ENCODE assay signal across 16 mouse cellular contexts in genomic region chr2:166775357-166775893, GRCm38 (mm10). TPM values are rescaled to one million over a fixed set of nuclear protein-coding genes. Genes with fewer than 3 reads are reported as not detected.
A peak's percentile ranks its signal among the peaks of the same experiment; 100 is the strongest.
DNase-seq lines count a peak whose midpoint lies in the region; ATAC-seq and TF ChIP-seq lines count a peak whose summit lies in the region.
"Had no signal": no experiment of that assay in that cellular context is flagged by ENCODE, and none has a peak within 500 bp of the region (broad histone marks: within the 10 kb centered on the region; RNA-seq: fewer than 3 reads in every experiment).

No protein-coding gene starts in this region.

- H3K9ac ChIP-seq in kidney, postnatal 0 days (ENCODE audit: low read depth, low read length), result no peak overlapping the region
- no peak overlapping the region for H3K9ac ChIP-seq in embryonic facial prominence, embryonic 15.5 days
- H3K9ac ChIP-seq: forebrain, embryonic 12.5 days; heart, embryonic 12.5 days; lung, embryonic 15.5 days; midbrain, embryonic 13.5 days had no signal

- no peaks in the 10 kb centered on the region for H3K36me3 ChIP-seq in kidney, postnatal 0 days (ENCODE audit: insufficient read depth, low read length)
- H3K36me3 ChIP-seq in embryonic facial prominence, embryonic 15.5 days, result no peaks in the 10 kb centered on the region
- H3K36me3 ChIP-seq: forebrain, embryonic 12.5 days; heart, embryonic 12.5 days; lung, embryonic 15.5 days; midbrain, embryonic 13.5 days had no signal

- no peaks in the 10 kb centered on the region for H3K9me3 ChIP-seq in kidney, postnatal 0 days (replicated peaks; ENCODE audit: low read length)
- H3K9me3 ChIP-seq in embryonic facial prominence, embryonic 15.5 days (replicated peaks), result no peaks in the 10 kb centered on the region
- H3K9me3 ChIP-seq: forebrain, embryonic 12.5 days; heart, embryonic 12.5 days; lung, embryonic 15.5 days; midbrain, embryonic 13.5 days had no signal

- H3K4me1 ChIP-seq in kidney, postnatal 0 days (replicated peaks; ENCODE audit: insufficient read depth, low read length), result no peaks in the 10 kb centered on the region
- H3K4me1 ChIP-seq in embryonic facial prominence, embryonic 15.5 days, result peaks cover 7% of the 10 kb centered on the region; the same call in 1 of the 2 replicates
- H3K4me1 ChIP-seq: heart, embryonic 12.5 days; lung, embryonic 15.5 days; midbrain, embryonic 13.5 days had no signal

- H3K27me3 ChIP-seq in kidney, postnatal 0 days (ENCODE audit: insufficient read depth, low read length), result no peaks in the 10 kb centered on the region
- H3K27me3 ChIP-seq in embryonic facial prominence, embryonic 15.5 days, result no peaks in the 10 kb centered on the region
- H3K27me3 ChIP-seq: heart, embryonic 12.5 days; lung, embryonic 15.5 days; midbrain, embryonic 13.5 days had no signal

- H3K27ac ChIP-seq in kidney, postnatal 0 days, result no peak overlapping the region
- H3K27ac ChIP-seq in embryonic facial prominence, embryonic 15.5 days (replicated peaks), result peak overlapping the region; percentile 69; the same call in 1 of the 2 replicates
- H3K27ac ChIP-seq: forebrain, embryonic 12.5 days; lung, embryonic 15.5 days; midbrain, embryonic 13.5 days had no signal

- peak; percentile 27 for DNase-seq in kidney, postnatal 0 days (ENCODE audit: low spot score)
- DNase-seq in kidney, adult 11 months, result no peak
- peak; percentile 64 for DNase-seq in thymus, postnatal 4 days
- no peak for DNase-seq in layer of hippocampus, adult 8-10 months (ENCODE audit: low spot score in 2 of 2)
- no peak for DNase-seq in c-Kit-positive CD71-positive TER-119-positive erythroid progenitor cells, embryonic 14.5 days (ENCODE audit: low spot score)
- DNase-seq: adrenal gland, postnatal 36 days; cerebellum, adult 9-11 months; heart, postnatal 36 days; kidney, adult 9 months had no signal

- no peak overlapping the region for H3K4me2 ChIP-seq in kidney, postnatal 0 days (ENCODE audit: low read length)
- H3K4me2 ChIP-seq in embryonic facial prominence, embryonic 15.5 days (replicated peaks), result no peak overlapping the region
- H3K4me2 ChIP-seq: forebrain, embryonic 12.5 days; heart, embryonic 12.5 days; lung, embryonic 15.5 days; midbrain, embryonic 13.5 days had no signal

- no peak for ATAC-seq in kidney, postnatal 0 days (replicated peaks; ENCODE audit: low FRiP score, low read depth)
- ATAC-seq in CD4-positive, CD25-positive, alpha-beta regulatory T cell, adult 4 months, result peak; percentile 54
- no peak for ATAC-seq in embryonic facial prominence, embryonic 15.5 days (ENCODE audit: insufficient number of reproducible peaks, low FRiP score, low TSS enrichment, low read depth)
- ATAC-seq: hindbrain, embryonic 16.5 days; midbrain, embryonic 13.5 days had no signal

- no peak overlapping the region for H3K4me3 ChIP-seq in kidney, postnatal 0 days (replicated peaks; ENCODE audit: low read depth, low read length)
- H3K4me3 ChIP-seq in embryonic facial prominence, embryonic 15.5 days (replicated peaks), result no peak overlapping the region
- H3K4me3 ChIP-seq: forebrain, embryonic 12.5 days; heart, embryonic 12.5 days; lung, embryonic 15.5 days; midbrain, embryonic 13.5 days had no signal

- 60% methylated on average over 11 of the region's 11 CpGs for WGBS in kidney, postnatal 0 days
- 49% methylated on average over 11 of the region's 11 CpGs for WGBS in embryonic facial prominence, embryonic 15.5 days

- peak; percentile 22; the same call in 1 of the 2 replicates for TF ChIP-seq CTCF in kidney, postnatal 0 days (IDR thresholded peaks at IDR 0.05; ENCODE audit: low read depth)

RNA-seq across cellular contexts. Expression of gene Trp53rkb, which starts 16.9 kb away (rescaled TPM):
- polyA plus RNA-seq in kidney, postnatal 0 days (2015; fragmentation: Nextera tagmentation; extraction: Ambion mirVana), result 5.7 and 7.8 TPM in 2 replicates
- polyA plus RNA-seq in CD4-positive, CD25-positive, alpha-beta regulatory T cell, adult 4 months (2017; shearing (Covaris generic)), result under 1 TPM; 0.14 to 0.24 TPM
- polyA plus RNA-seq in embryonic facial prominence, embryonic 15.5 days (2015; fragmentation: Nextera tagmentation; extraction: Ambion mirVana), result 7.2 and 8.3 TPM in 2 replicates
- total RNA-seq in layer of hippocampus, adult 8-10 months (2022), result 1 to 10 TPM; 4.9 to 7.6 (median 6.4) TPM

RNA-seq across cellular contexts. Expression of gene Arfgef2, which starts 30.0 kb away (rescaled TPM):
- polyA plus RNA-seq in kidney, postnatal 0 days (2015; fragmentation: Nextera tagmentation; extraction: Ambion mirVana), result 4.3 and 4.6 TPM in 2 replicates
- polyA plus RNA-seq in CD4-positive, CD25-positive, alpha-beta regulatory T cell, adult 4 months (2017; shearing (Covaris generic)), result 1 to 10 TPM; 3.4 to 4.3 TPM
- 4.5 TPM in 2 replicates for polyA plus RNA-seq in embryonic facial prominence, embryonic 15.5 days (2015; fragmentation: Nextera tagmentation; extraction: Ambion mirVana)
- total RNA-seq in layer of hippocampus, adult 8-10 months (2022), result 10 to 100 TPM; 53.3 to 68.8 (median 61.6) TPM

Comparison
In these comparisons a context has a peak if more than half of its experiments do, and no peak if none do; other contexts are left out.
1. DNase-seq: peak in kidney, postnatal 0 days (single experiment) and thymus, postnatal 4 days (single experiment); none in kidney, adult 11 months (single experiment), layer of hippocampus, adult 8-10 months (0 of 2) and c-Kit-positive CD71-positive TER-119-positive erythroid progenitor cells, embryonic 14.5 days (single experiment).